Mouse (Mus musculus): ENCODE data around the gene 1700025F22Rik. TPM values are rescaled to one million over a fixed set of nuclear protein-coding genes. Genes with fewer than 3 reads are reported as not detected.

The 1700025F22Rik gene
- polyA plus RNA-seq (2017; shearing (Covaris generic)): not detected

DNA sequence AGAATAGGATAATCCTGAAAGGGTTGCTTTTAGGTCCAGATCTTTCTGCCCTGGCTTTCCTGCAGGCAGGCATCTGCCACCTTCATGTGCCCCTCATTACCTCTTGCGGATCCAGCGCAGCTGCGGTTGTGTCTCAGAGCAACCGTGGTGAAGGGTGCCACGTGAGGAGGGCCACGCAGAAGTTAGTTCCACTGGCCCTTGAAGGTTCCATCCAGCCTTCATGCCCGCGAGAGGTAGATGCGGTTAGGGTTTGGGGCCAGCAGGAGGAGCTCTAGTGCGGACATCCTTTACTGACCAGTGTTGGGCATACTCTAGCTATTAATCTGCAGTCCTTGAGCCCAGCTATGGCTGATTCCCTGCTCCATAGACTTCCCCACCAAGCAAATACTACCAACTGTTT lies at the start of gene 1700025F22Rik:
TSS of gene 1700025F22Rik (minus strand) at position 149 of the 400 bp plus-strand sequence.

DNA sequence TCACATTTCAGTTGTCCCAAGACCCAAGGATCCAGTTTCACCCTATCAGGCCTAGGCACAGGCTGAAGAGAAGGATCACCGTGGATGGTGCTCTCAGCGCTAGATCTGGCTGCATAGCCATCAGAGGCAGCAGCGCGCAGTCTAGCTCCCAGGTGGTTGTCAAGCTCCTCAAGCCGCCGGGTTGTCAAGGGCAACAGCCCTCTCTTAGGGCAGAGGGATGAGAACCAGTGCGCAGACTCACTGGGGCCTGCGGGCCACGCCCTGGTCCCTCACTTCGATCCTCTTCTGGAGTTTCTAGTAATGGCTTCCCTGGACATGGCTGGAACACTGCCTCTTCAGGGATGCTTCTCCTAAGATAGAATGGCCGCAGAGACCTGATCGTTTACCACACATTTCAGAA lies 31.4 kb upstream of the 1700025F22Rik start, which contains the start of gene Ms4a13:
TSS of gene Ms4a13 (minus strand) at position 192 of the 400 bp plus-strand sequence.

DNA sequence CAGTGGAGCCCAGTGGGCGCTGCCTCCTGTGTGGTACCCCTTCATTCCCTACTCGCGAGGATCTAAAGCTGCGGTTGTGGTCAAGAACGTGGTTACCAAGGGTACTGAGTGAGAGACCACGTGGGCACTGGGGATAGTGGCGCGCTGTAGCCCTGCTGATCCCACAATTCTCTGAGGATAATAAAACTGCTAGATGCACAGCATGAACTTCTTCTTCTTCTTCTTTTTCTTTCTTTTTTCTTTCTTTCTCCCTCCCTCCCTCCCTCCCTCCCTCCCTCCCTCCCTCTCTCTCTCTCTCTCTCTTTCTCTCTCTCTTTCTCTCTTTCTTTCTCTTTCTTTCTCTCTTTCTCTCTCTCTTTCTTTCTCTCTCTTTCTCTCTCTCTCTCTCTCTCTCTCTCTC lies 34.3 kb downstream of the 1700025F22Rik start, which contains the start of gene 1700017D01Rik:
TSS of gene 1700017D01Rik (minus strand) at position 101 of the 400 bp plus-strand sequence.

Other genes with a start within 250 kb of the 1700025F22Rik start
- not detected for gene Zp1, start 244.7 kb downstream of the 1700025F22Rik start, polyA plus RNA-seq (2017; shearing (Covaris generic))
- gene Ptgdr2, start 228.2 kb downstream of the 1700025F22Rik start, polyA plus RNA-seq (2017; shearing (Covaris generic)): not detected
- 17.1 TPM for gene Ccdc86, start 216.1 kb downstream of the 1700025F22Rik start, polyA plus RNA-seq (2017; shearing (Covaris generic))
- not detected for gene Ms4a10, start 190.7 kb downstream of the 1700025F22Rik start, polyA plus RNA-seq (2017; shearing (Covaris generic))
- 0.44 TPM for gene Ms4a15, start 172.1 kb downstream of the 1700025F22Rik start, polyA plus RNA-seq (2017; shearing (Covaris generic))
- not detected for gene Ms4a18, start 147.3 kb downstream of the 1700025F22Rik start, polyA plus RNA-seq (2017; shearing (Covaris generic))
- 1.1 TPM for gene Ms4a8a, start 84.2 kb downstream of the 1700025F22Rik start, polyA plus RNA-seq (2017; shearing (Covaris generic))
- gene 1700017D01Rik, start 34.4 kb downstream of the 1700025F22Rik start, polyA plus RNA-seq (2017; shearing (Covaris generic)): not detected
- not detected for gene Ms4a13, start 31.4 kb upstream of the 1700025F22Rik start, polyA plus RNA-seq (2017; shearing (Covaris generic))
- not detected for gene Ms4a12, start 67.1 kb upstream of the 1700025F22Rik start, polyA plus RNA-seq (2017; shearing (Covaris generic))
- 0.41 TPM for gene Ms4a1, start 100.9 kb upstream of the 1700025F22Rik start, polyA plus RNA-seq (2017; shearing (Covaris generic))
- not detected for gene Ms4a5, start 118.6 kb upstream of the 1700025F22Rik start, polyA plus RNA-seq (2017; shearing (Covaris generic))
- not detected for gene Ms4a14, start 149.1 kb upstream of the 1700025F22Rik start, polyA plus RNA-seq (2017; shearing (Covaris generic))
- gene Ms4a7, start 170.8 kb upstream of the 1700025F22Rik start, polyA plus RNA-seq (2017; shearing (Covaris generic)): not detected
- 6.5 TPM for gene Ms4a4a, start 210.2 kb upstream of the 1700025F22Rik start, polyA plus RNA-seq (2017; shearing (Covaris generic))
- gene Ms4a4c, start 239.4 kb upstream of the 1700025F22Rik start, polyA plus RNA-seq (2017; shearing (Covaris generic)): 178 TPM

All from effector memory CD4-positive, alpha-beta T cell, adult 7 months (primary cell).